Mouse (Mus musculus) olfactory bulb, adult 2 months (tissue): ENCODE measurements around the gene Ppp2r2c.

ENCODE experiments used
- CTCF ChIP-seq: fragments of 200-500 bp; IDR thresholded peaks from 2 replicates; pipeline ENCODE4 v1.5.1; 2012; ENCODE audit warnings: low read depth, mild to moderate bottlenecking, low read length, moderate library complexity; ENCODE audit not compliant: insufficient read depth
- POLR2A ChIP-seq: fragments of 200-500 bp; IDR thresholded peaks from 2 replicates; pipeline ENCODE4 v1.6.1; 2012; ENCODE audit warnings: mild to moderate bottlenecking, low read depth, low read length, moderate library complexity; ENCODE audit not compliant: insufficient read depth

GRCm38 (mm10) chr5:36911759-36912352 lies 43.5 kb downstream of the Ppp2r2c start:
- no peak for TF ChIP-seq POLR2A
- TF ChIP-seq CTCF = no peak
